In genomic region chr4:65687006-65687723, GRCm38 (mm10) we compare ENCODE assay signal across 23 mouse cellular contexts.
A peak's percentile ranks its signal among the peaks of the same experiment; 100 is the strongest.
DNase-seq lines count a peak whose midpoint lies in the region; ATAC-seq lines count a peak whose summit lies in the region.
"Had no signal": no experiment of that assay in that cellular context is flagged by ENCODE, and none has a peak within 500 bp of the region (broad histone marks: within the 10 kb centered on the region; RNA-seq: fewer than 3 reads in every experiment).

No protein-coding gene starts in this region.

- H3K27me3 ChIP-seq in forebrain, embryonic 10.5 days (ENCODE audit: poor library complexity, severe bottlenecking): no peaks in the 10 kb centered on the region
- H3K27me3 ChIP-seq in forebrain, embryonic 15.5 days: no peaks in the 10 kb centered on the region; the same call in 1 of the 2 replicates
- H3K27me3 ChIP-seq in forebrain, embryonic 16.5 days (replicated peaks; ENCODE audit: control insufficient read depth, insufficient read depth, low read length): 0 out of 2 replicates have a peak, but pooled peaks cover 3% of the 10 kb centered on the region
- no peaks in the 10 kb centered on the region for H3K27me3 ChIP-seq in neural tube, embryonic 12.5 days (replicated peaks)
- H3K27me3 ChIP-seq: megakaryocyte, embryonic 14.5 days; stomach, embryonic 15.5 days had no signal

- H3K9ac ChIP-seq in forebrain, embryonic 15.5 days (replicated peaks): no peak overlapping the region
- H3K9ac ChIP-seq in forebrain, embryonic 16.5 days (replicated peaks; ENCODE audit: low read depth, low read length): no peak overlapping the region
- H3K9ac ChIP-seq in neural tube, embryonic 12.5 days: no peak overlapping the region
- H3K9ac ChIP-seq: stomach, embryonic 15.5 days had no signal

- no peaks in the 10 kb centered on the region for H3K9me3 ChIP-seq in forebrain, embryonic 10.5 days
- H3K9me3 ChIP-seq in forebrain, embryonic 15.5 days: no peaks in the 10 kb centered on the region
- no peaks in the 10 kb centered on the region for H3K9me3 ChIP-seq in forebrain, embryonic 16.5 days (ENCODE audit: control insufficient read depth, low read length)
- no peaks in the 10 kb centered on the region for H3K9me3 ChIP-seq in neural tube, embryonic 12.5 days
- H3K9me3 ChIP-seq: embryonic facial prominence, embryonic 10.5 days; stomach, embryonic 15.5 days had no signal

- no peak overlapping the region for H3K4me2 ChIP-seq in forebrain, embryonic 15.5 days (replicated peaks)
- H3K4me2 ChIP-seq in forebrain, embryonic 16.5 days (ENCODE audit: low read length): no peak overlapping the region
- H3K4me2 ChIP-seq in neural tube, embryonic 12.5 days (replicated peaks): no peak overlapping the region
- H3K4me2 ChIP-seq: heart, embryonic 11.5 days; liver, embryonic 11.5 days; stomach, embryonic 15.5 days had no signal

- H3K4me3 ChIP-seq in forebrain, embryonic 10.5 days: no peak overlapping the region
- H3K4me3 ChIP-seq in forebrain, embryonic 15.5 days: no peak overlapping the region
- no peak overlapping the region for H3K4me3 ChIP-seq in forebrain, embryonic 16.5 days (replicated peaks; ENCODE audit: low read length)
- H3K4me3 ChIP-seq in neural tube, embryonic 12.5 days: no peak overlapping the region
- H3K4me3 ChIP-seq: embryonic facial prominence, embryonic 10.5 days; megakaryocyte, embryonic 14.5 days; stomach, embryonic 15.5 days had no signal

- H3K27ac ChIP-seq in forebrain, embryonic 10.5 days: peak overlapping the region; percentile 48; the same call in 1 of the 2 replicates
- H3K27ac ChIP-seq in forebrain, embryonic 15.5 days (replicated peaks): no peak overlapping the region
- H3K27ac ChIP-seq in forebrain, embryonic 16.5 days (ENCODE audit: low read length): no peak overlapping the region
- peak overlapping the region; percentile 37; the same call in 1 of the 2 replicates for H3K27ac ChIP-seq in neural tube, embryonic 12.5 days
- H3K27ac ChIP-seq: embryonic facial prominence, embryonic 10.5 days; stomach, embryonic 15.5 days had no signal

- no peak; the same call in 1 of the 2 replicates for ATAC-seq in forebrain, embryonic 15.5 days (replicated peaks)
- ATAC-seq in forebrain, embryonic 16.5 days: 0 out of 2 replicates have a peak, but pooled peaks have one; percentile 4
- peak; percentile 86 for ATAC-seq in neural tube, embryonic 12.5 days (ENCODE audit: low FRiP score, low read depth)
- no peak for ATAC-seq in CD4-positive, CD25-positive, alpha-beta regulatory T cell, adult 4 months

- 28% methylated on average over 1 of the region's 1 CpGs for WGBS in forebrain, embryonic 10.5 days
- WGBS in forebrain, embryonic 15.5 days: 7% methylated on average over 1 of the region's 1 CpGs
- 10% methylated on average over 1 of the region's 1 CpGs for WGBS in forebrain, embryonic 16.5 days
- 19% methylated on average over 1 of the region's 1 CpGs for WGBS in neural tube, embryonic 12.5 days

- H3K4me1 ChIP-seq in forebrain, embryonic 10.5 days: peaks cover 33% of the 10 kb centered on the region
- peaks cover 14% of the 10 kb centered on the region for H3K4me1 ChIP-seq in forebrain, embryonic 15.5 days
- peaks cover 3% of the 10 kb centered on the region; the same call in 1 of the 2 replicates for H3K4me1 ChIP-seq in forebrain, embryonic 16.5 days (replicated peaks; ENCODE audit: control insufficient read depth, insufficient read depth, low read length)
- H3K4me1 ChIP-seq in neural tube, embryonic 12.5 days: peaks cover 9% of the 10 kb centered on the region; the same call in 1 of the 2 replicates
- H3K4me1 ChIP-seq: megakaryocyte, embryonic 14.5 days; stomach, embryonic 15.5 days had no signal

- H3K36me3 ChIP-seq in forebrain, embryonic 10.5 days (replicated peaks): no peaks in the 10 kb centered on the region
- H3K36me3 ChIP-seq in forebrain, embryonic 15.5 days: no peaks in the 10 kb centered on the region
- H3K36me3 ChIP-seq in forebrain, embryonic 16.5 days (ENCODE audit: control insufficient read depth, insufficient read depth): no peaks in the 10 kb centered on the region
- H3K36me3 ChIP-seq in neural tube, embryonic 12.5 days: no peaks in the 10 kb centered on the region
- H3K36me3 ChIP-seq: embryonic facial prominence, embryonic 10.5 days; G1E; stomach, embryonic 15.5 days had no signal

- no peak for DNase-seq in forebrain, embryonic 10.5 days (ENCODE audit: extremely low spot score, low spot score)
- peak; percentile 37 for DNase-seq in mesoderm, embryonic 11.5 days (ENCODE audit: low read depth, low spot score)
- no peak for DNase-seq in testis, postnatal 10 days (ENCODE audit: low spot score)
- DNase-seq in natural killer cell, adult 2 months (ENCODE audit: low spot score in 2 of 2): no peak
- DNase-seq: adrenal gland, postnatal 25 days; cerebellum, adult 11-12 months; cerebellum, postnatal 14 days; heart, postnatal 10 days; kidney, adult 2 months; kidney, postnatal 14 days; lung, adult 18-20 months; right cerebral cortex, postnatal 14 days; thymus, adult 2 months had no signal

Comparison
In these comparisons a context has a peak if more than half of its experiments do, and no peak if none do; other contexts are left out.
1. H3K27ac ChIP-seq: peak in forebrain, embryonic 10.5 days (single experiment) and neural tube, embryonic 12.5 days (single experiment); none in forebrain, embryonic 15.5 days (single experiment) and forebrain, embryonic 16.5 days (single experiment).
2. ATAC-seq: peak in forebrain, embryonic 16.5 days (single experiment) and neural tube, embryonic 12.5 days (single experiment); none in forebrain, embryonic 15.5 days (single experiment) and CD4-positive, CD25-positive, alpha-beta regulatory T cell, adult 4 months (single experiment).